Mouse (Mus musculus) small intestine, adult 2 months (tissue): ENCODE results near the gene Tmem50a.

Experiments used
- CTCF ChIP-seq: fragments of 200-500 bp; IDR thresholded peaks from 2 replicates; pipeline ENCODE4 v1.5.1; 2012; ENCODE audit warnings: low read depth, mild to moderate bottlenecking, control low read depth, inconsistent platforms, low read length, moderate library complexity, mixed read lengths; ENCODE audit not compliant: insufficient replicate concordance, insufficient read length; ENCODE audit errors: extremely low read depth
- POLR2A ChIP-seq: fragments of 200-500 bp; IDR thresholded peaks from 2 replicates; pipeline ENCODE4 v1.6.1; 2012; ENCODE audit warnings: low read depth, mild to moderate bottlenecking, control low read depth, inconsistent platforms, low read length, moderate library complexity

- TF ChIP-seq CTCF (no peak), POLR2A (no peak)
Observed at GRCm38 (mm10) chr4:134928464-134928836, 13.6 kb upstream of the Tmem50a start.
